ENCODE assay signal across 32 mouse cellular contexts in genomic region chr9:22216705-22217104, GRCm38 (mm10). TPM values are rescaled to one million over a fixed set of nuclear protein-coding genes. Genes with fewer than 3 reads are reported as not detected.
"Had no signal": no experiment of that assay in that cellular context is flagged by ENCODE, and none has a peak within 500 bp of the region (broad histone marks: within the 10 kb centered on the region; RNA-seq: fewer than 3 reads in every experiment).

No protein-coding gene starts in this region.

- ATAC-seq: hindbrain, embryonic 16.5 days; inflammation-experienced regulatory T-cells, adult 6 months; intestine, embryonic 15.5 days; intestine, postnatal 0 days; liver, embryonic 12.5 days had no signal

- DNase-seq: gastrocnemius, adult 2 months; gastrocnemius, postnatal 10 days; gastrocnemius, postnatal 25 days; heart, adult 18-20 months; heart, postnatal 10 days; heart, postnatal 4 days; kidney, adult 18-20 months; kidney, adult 8-10 months; kidney, postnatal 10 days; kidney, postnatal 25 days; kidney, postnatal 4 days; left cerebral cortex, postnatal 4 days had no signal

- H3K9ac ChIP-seq: heart, embryonic 12.5 days; hindbrain, embryonic 12.5 days; hindbrain, embryonic 14.5 days; intestine, embryonic 15.5 days; limb, embryonic 13.5 days; limb, embryonic 15.5 days; liver, embryonic 12.5 days; liver, embryonic 14.5 days had no signal

- H3K4me2 ChIP-seq: heart, embryonic 12.5 days; hindbrain, embryonic 12.5 days; hindbrain, embryonic 14.5 days; intestine, embryonic 15.5 days; limb, embryonic 13.5 days; limb, embryonic 15.5 days; liver, embryonic 12.5 days had no signal

- H3K4me1 ChIP-seq: heart, embryonic 10.5 days; heart, embryonic 12.5 days; hindbrain, embryonic 10.5 days; hindbrain, embryonic 12.5 days; intestine, embryonic 15.5 days; limb, embryonic 13.5 days; limb, embryonic 15.5 days; liver, embryonic 12.5 days had no signal

- H3K27ac ChIP-seq: gastrocnemius, adult 2 months; heart, embryonic 10.5 days; hindbrain, embryonic 10.5 days; hindbrain, embryonic 12.5 days; hindbrain, embryonic 14.5 days; intestine, embryonic 15.5 days; layer of hippocampus, adult 2 months; left cerebral cortex, adult 2 months; limb, embryonic 13.5 days; limb, embryonic 15.5 days; liver, embryonic 12.5 days; liver, embryonic 14.5 days had no signal

- H3K36me3 ChIP-seq: heart, embryonic 10.5 days; heart, embryonic 12.5 days; hindbrain, embryonic 10.5 days; hindbrain, embryonic 12.5 days; intestine, embryonic 15.5 days; limb, embryonic 13.5 days; limb, embryonic 15.5 days; liver, embryonic 12.5 days had no signal

- H3K4me3 ChIP-seq: gastrocnemius, adult 2 months; heart, embryonic 10.5 days; heart, embryonic 12.5 days; hindbrain, embryonic 10.5 days; hindbrain, embryonic 12.5 days; intestine, embryonic 15.5 days; layer of hippocampus, adult 2 months; left cerebral cortex, adult 2 months; limb, embryonic 13.5 days; limb, embryonic 15.5 days; liver, embryonic 12.5 days had no signal

- H3K9me3 ChIP-seq: heart, embryonic 10.5 days; hindbrain, embryonic 10.5 days; hindbrain, embryonic 12.5 days; intestine, embryonic 15.5 days; limb, embryonic 13.5 days; limb, embryonic 15.5 days; liver, embryonic 12.5 days had no signal

- H3K27me3 ChIP-seq: heart, embryonic 12.5 days; hindbrain, embryonic 12.5 days; intestine, embryonic 15.5 days; limb, embryonic 13.5 days; limb, embryonic 15.5 days had no signal

RNA-seq across cellular contexts. Expression of gene Zfp872, which starts 28.8 kb away (rescaled TPM):
- total RNA-seq: gastrocnemius, adult 2 months; gastrocnemius, postnatal 4 days; granulocyte monocyte progenitor cell, adult 5-6 weeks; layer of hippocampus, postnatal 25 days; left cerebral cortex, adult 2 months had no signal
- polyA plus RNA-seq: hindbrain, embryonic 10.5 days; inflammation-experienced regulatory T-cells, adult 6 months; limb, embryonic 11.5 days; liver, embryonic 14.5 days had no signal

RNA-seq across cellular contexts. Expression of gene Zfp599, which starts 43.0 kb away (rescaled TPM):
- total RNA-seq: gastrocnemius, adult 2 months; gastrocnemius, postnatal 25 days had no signal
- polyA plus RNA-seq: liver, adult 2 months had no signal
